Comparison of ENCODE assay signal across 8 mouse cellular contexts in the genomic region with DNA sequence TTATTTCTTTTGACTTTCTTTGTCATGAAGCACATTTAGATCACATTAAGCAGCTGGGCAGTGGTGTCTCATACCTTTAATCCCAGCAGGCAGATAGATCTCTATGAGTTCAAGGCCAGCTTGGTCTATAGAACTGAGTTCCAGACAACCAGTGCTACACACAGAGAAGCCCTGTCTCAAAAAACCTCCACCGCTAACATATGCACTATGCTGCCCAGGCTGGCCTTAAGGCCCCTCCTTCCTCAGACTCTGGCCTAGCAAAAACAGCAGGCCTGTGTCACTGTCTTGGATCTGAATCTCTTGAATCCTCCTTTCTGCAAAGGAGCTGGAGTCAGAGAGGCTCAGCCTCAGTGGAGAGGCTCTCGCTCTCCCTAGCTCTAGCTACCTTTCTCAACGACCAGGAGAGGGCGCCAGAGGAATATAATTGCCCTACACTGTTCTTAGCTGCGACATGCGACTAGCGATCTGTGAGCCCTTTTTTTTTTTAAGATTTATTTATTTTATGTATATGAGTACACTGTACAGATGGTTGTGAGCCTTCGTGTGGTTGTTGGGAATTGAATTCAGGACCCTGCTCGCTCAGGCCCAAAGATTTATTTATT. TPM values are rescaled to one million over a fixed set of nuclear protein-coding genes. Genes with fewer than 3 reads are reported as not detected.
DNase-seq lines count a peak whose midpoint lies in the region; ATAC-seq and TF ChIP-seq lines count a peak whose summit lies in the region.

No protein-coding gene starts in this region.

- H3K36me3 ChIP-seq in forebrain, embryonic 16.5 days (ENCODE audit: control insufficient read depth, insufficient read depth), result no peaks in the 10 kb centered on the region
- H3K36me3 ChIP-seq in intestine, embryonic 14.5 days (ENCODE audit: control insufficient read depth, insufficient read depth, low read length), result no peaks in the 10 kb centered on the region
- H3K36me3 ChIP-seq in midbrain, embryonic 11.5 days (ENCODE audit: control insufficient read depth, insufficient read depth, low read length), result no peaks in the 10 kb centered on the region
- H3K36me3 ChIP-seq in small intestine, adult 2 months (ENCODE audit: control insufficient read depth, insufficient read depth, low read length), result peaks cover 20% of the 10 kb centered on the region

- no peak overlapping the region for H3K9ac ChIP-seq in forebrain, embryonic 16.5 days (replicated peaks; ENCODE audit: low read depth, low read length)
- H3K9ac ChIP-seq in intestine, embryonic 14.5 days (ENCODE audit: low read length), result no peak overlapping the region
- no peak overlapping the region for H3K9ac ChIP-seq in midbrain, embryonic 11.5 days (ENCODE audit: low read length)

- H3K9me3 ChIP-seq in forebrain, embryonic 16.5 days (ENCODE audit: control insufficient read depth, low read length), result no peaks in the 10 kb centered on the region
- H3K9me3 ChIP-seq in intestine, embryonic 14.5 days (ENCODE audit: control insufficient read depth, low read length), result no peaks in the 10 kb centered on the region
- no peaks in the 10 kb centered on the region for H3K9me3 ChIP-seq in midbrain, embryonic 11.5 days (ENCODE audit: control insufficient read depth, low read length)

- TF ChIP-seq CTCF in cerebellum, adult 2 months (IDR thresholded peaks at IDR 0.05; ENCODE audit: borderline replicate concordance, insufficient read depth, low read depth, low read length), result peak; percentile 79
- peak; percentile 82; the same call in 1 of the 2 replicates for TF ChIP-seq CTCF in small intestine, adult 2 months (IDR thresholded peaks at IDR 0.05; ENCODE audit: extremely low read depth, insufficient read length, insufficient replicate concordance, low read depth, low read length)

- H3K4me1 ChIP-seq in cerebellum, adult 2 months (ENCODE audit: control insufficient read depth, insufficient read depth, low read length), result no peaks in the 10 kb centered on the region
- H3K4me1 ChIP-seq in forebrain, embryonic 16.5 days (replicated peaks; ENCODE audit: control insufficient read depth, insufficient read depth, low read length), result peaks cover 2% of the 10 kb centered on the region; the same call in 1 of the 2 replicates
- H3K4me1 ChIP-seq in intestine, embryonic 14.5 days (replicated peaks; ENCODE audit: control insufficient read depth, insufficient read depth, low read length), result 0 out of 2 replicates have a peak, but pooled peaks cover 4% of the 10 kb centered on the region
- no peaks in the 10 kb centered on the region for H3K4me1 ChIP-seq in midbrain, embryonic 11.5 days (ENCODE audit: control insufficient read depth, insufficient read depth, low read length)
- H3K4me1 ChIP-seq in small intestine, adult 2 months (ENCODE audit: control insufficient read depth, insufficient read depth, insufficient read length, low read length), result 0 out of 2 replicates have a peak, but pooled peaks cover 5% of the 10 kb centered on the region

- DNase-seq in gastrocnemius, adult 18-20 months (ENCODE audit: low spot score), result peak; percentile 80
- DNase-seq in gastrocnemius, postnatal 25 days, result no peak
- DNase-seq in cerebellum, adult 2 months, result peak; percentile 80 to 82
- DNase-seq in intestine, embryonic 14.5 days (ENCODE audit: low spot score), result peak; percentile 93
- peak; percentile 86 to 91 for DNase-seq in left cerebral cortex, postnatal 14 days (ENCODE audit: low spot score in 2 of 2)
- peak; percentile 94 for DNase-seq in midbrain, embryonic 11.5 days (ENCODE audit: low spot score, missing footprints)

- intact Hi-C loops in left cerebral cortex, postnatal 14 days (cut with DNase I), result loop anchor here (1.0 to 10.0 kb wide), 3 partner anchors 62 to 273 kb away; partner anchors contain the start of genes Ccdc114 and Emp3

- ATAC-seq in forebrain, embryonic 16.5 days, result peak; percentile 93
- peak; percentile 74 for ATAC-seq in intestine, embryonic 14.5 days (replicated peaks; ENCODE audit: low FRiP score, low TSS enrichment, low read depth)
- ATAC-seq in midbrain, embryonic 11.5 days (ENCODE audit: low FRiP score), result peak; percentile 86

- no peak overlapping the region for H3K4me2 ChIP-seq in forebrain, embryonic 16.5 days (ENCODE audit: low read length)
- H3K4me2 ChIP-seq in intestine, embryonic 14.5 days (ENCODE audit: low read length), result no peak overlapping the region
- H3K4me2 ChIP-seq in midbrain, embryonic 11.5 days, result no peak overlapping the region

- no peak overlapping the region for H3K27ac ChIP-seq in cerebellum, adult 2 months (ENCODE audit: insufficient read depth, low read length)
- no peak overlapping the region for H3K27ac ChIP-seq in forebrain, embryonic 16.5 days (ENCODE audit: low read length)
- H3K27ac ChIP-seq in intestine, embryonic 14.5 days (ENCODE audit: low read depth), result no peak overlapping the region
- no peak overlapping the region for H3K27ac ChIP-seq in midbrain, embryonic 11.5 days (ENCODE audit: low read depth, low read length)
- H3K27ac ChIP-seq in small intestine, adult 2 months (ENCODE audit: insufficient read depth, low read depth, low read length), result no peak overlapping the region

- 6% methylated on average over 9 of the region's 9 CpGs for WGBS in cerebellum, adult 2 months
- WGBS in forebrain, embryonic 16.5 days, result 6% methylated on average over 9 of the region's 9 CpGs
- 8% methylated on average over 9 of the region's 9 CpGs for WGBS in intestine, embryonic 14.5 days
- 7% methylated on average over 9 of the region's 9 CpGs for WGBS in midbrain, embryonic 11.5 days
- WGBS in small intestine, adult 2 months, result 10% methylated on average over 9 of the region's 9 CpGs

- no peaks in the 10 kb centered on the region for H3K27me3 ChIP-seq in cerebellum, adult 2 months (ENCODE audit: control insufficient read depth, insufficient read depth, low read length)
- no peaks in the 10 kb centered on the region for H3K27me3 ChIP-seq in forebrain, embryonic 16.5 days (replicated peaks; ENCODE audit: control insufficient read depth, insufficient read depth, low read length)
- H3K27me3 ChIP-seq in intestine, embryonic 14.5 days (replicated peaks; ENCODE audit: control insufficient read depth, insufficient read depth, low read length), result no peaks in the 10 kb centered on the region
- no peaks in the 10 kb centered on the region for H3K27me3 ChIP-seq in midbrain, embryonic 11.5 days (ENCODE audit: control insufficient read depth, insufficient read depth, low read length)
- no peaks in the 10 kb centered on the region for H3K27me3 ChIP-seq in small intestine, adult 2 months (ENCODE audit: control insufficient read depth, insufficient read depth, low read length)

- no peak for TF ChIP-seq POLR2A in cerebellum, adult 2 months (IDR thresholded peaks at IDR 0.05; ENCODE audit: borderline replicate concordance, insufficient read depth, low read length)
- no peak for TF ChIP-seq POLR2A in small intestine, adult 2 months (IDR thresholded peaks at IDR 0.05; ENCODE audit: low read depth, low read length)

- no peak overlapping the region for H3K4me3 ChIP-seq in cerebellum, adult 2 months (replicated peaks; ENCODE audit: insufficient read depth, low read depth, low read length)
- no peak overlapping the region for H3K4me3 ChIP-seq in forebrain, embryonic 16.5 days (replicated peaks; ENCODE audit: low read length)
- H3K4me3 ChIP-seq in intestine, embryonic 14.5 days (ENCODE audit: low read depth, low read length), result no peak overlapping the region
- no peak overlapping the region for H3K4me3 ChIP-seq in midbrain, embryonic 11.5 days (ENCODE audit: low read depth, low read length)
- H3K4me3 ChIP-seq in small intestine, adult 2 months (ENCODE audit: low read depth, low read length), result no peak overlapping the region

RNA-seq across cellular contexts. Expression of gene Spaca4, which starts 13.7 kb away (rescaled TPM):
- not detected for total RNA-seq in gastrocnemius, adult 18-20 months (2021)
- total RNA-seq in gastrocnemius, postnatal 25 days (2021), result not detected
- polyA plus RNA-seq in cerebellum, adult 2 months (2012; rRNA removed), result not detected in 2 replicates
- not detected in 2 replicates for polyA plus RNA-seq in forebrain, embryonic 16.5 days (2015; fragmentation: Nextera tagmentation; extraction: Ambion mirVana)
- 0.45 TPM in 1 of 2 replicates, not detected in the other for polyA plus RNA-seq in intestine, embryonic 14.5 days (2014; fragmentation: Nextera tagmentation; extraction: Ambion mirVana)
- not detected for total RNA-seq in left cerebral cortex, postnatal 14 days (2021)
- polyA plus RNA-seq in midbrain, embryonic 11.5 days (2014; fragmentation: Nextera tagmentation; extraction: Ambion mirVana), result not detected in 2 replicates
- polyA plus RNA-seq in small intestine, adult 2 months (2012; rRNA removed), result 0.20 and 0.38 TPM in 2 replicates

RNA-seq across cellular contexts. Expression of gene Fam83e, which starts 18.3 kb away (rescaled TPM):
- under 1 TPM in 1 of 2 experiments, not detected in 1; 0.18 TPM for total RNA-seq in gastrocnemius, adult 18-20 months (2021)
- total RNA-seq in gastrocnemius, postnatal 25 days (2021), result under 1 TPM; 0.13 to 0.29 TPM
- 0.25 and 0.31 TPM in 2 replicates for polyA plus RNA-seq in cerebellum, adult 2 months (2012; rRNA removed)
- 0.60 and 1.1 TPM in 2 replicates for polyA plus RNA-seq in forebrain, embryonic 16.5 days (2015; fragmentation: Nextera tagmentation; extraction: Ambion mirVana)
- 4.1 and 5.8 TPM in 2 replicates for polyA plus RNA-seq in intestine, embryonic 14.5 days (2014; fragmentation: Nextera tagmentation; extraction: Ambion mirVana)
- total RNA-seq in left cerebral cortex, postnatal 14 days (2021), result under 1 TPM; 0.24 to 0.34 TPM
- polyA plus RNA-seq in midbrain, embryonic 11.5 days (2014; fragmentation: Nextera tagmentation; extraction: Ambion mirVana), result 0.57 and 1.4 TPM in 2 replicates
- polyA plus RNA-seq in small intestine, adult 2 months (2012; rRNA removed), result 64.5 and 102 TPM in 2 replicates

RNA-seq across cellular contexts. Expression of gene Sphk2, which starts 21.5 kb away (rescaled TPM):
- total RNA-seq in gastrocnemius, adult 18-20 months (2021), result 10 to 100 TPM; 15.2 to 15.6 TPM
- 10 to 100 TPM in 1 of 2 experiments, 1 to 10 TPM in 1; 8.5 to 12.7 TPM for total RNA-seq in gastrocnemius, postnatal 25 days (2021)
- polyA plus RNA-seq in cerebellum, adult 2 months (2012; rRNA removed), result 27.7 and 29.3 TPM in 2 replicates
- polyA plus RNA-seq in forebrain, embryonic 16.5 days (2015; fragmentation: Nextera tagmentation; extraction: Ambion mirVana), result 29.9 and 31.1 TPM in 2 replicates
- polyA plus RNA-seq in intestine, embryonic 14.5 days (2014; fragmentation: Nextera tagmentation; extraction: Ambion mirVana), result 27.3 and 28.1 TPM in 2 replicates
- total RNA-seq in left cerebral cortex, postnatal 14 days (2021), result 10 to 100 TPM; 28.8 to 32.7 TPM
- 11.8 and 14.9 TPM in 2 replicates for polyA plus RNA-seq in midbrain, embryonic 11.5 days (2014; fragmentation: Nextera tagmentation; extraction: Ambion mirVana)
- 87.3 and 164 TPM in 2 replicates for polyA plus RNA-seq in small intestine, adult 2 months (2012; rRNA removed)

RNA-seq across cellular contexts. Expression of gene Rpl18, which starts 24.0 kb away (rescaled TPM):
- total RNA-seq in gastrocnemius, adult 18-20 months (2021), result 100 to 1,000 TPM; 442 to 461 TPM
- total RNA-seq in gastrocnemius, postnatal 25 days (2021), result 100 to 1,000 TPM; 433 to 449 TPM
- polyA plus RNA-seq in cerebellum, adult 2 months (2012; rRNA removed), result 350 and 359 TPM in 2 replicates
- 567 and 579 TPM in 2 replicates for polyA plus RNA-seq in forebrain, embryonic 16.5 days (2015; fragmentation: Nextera tagmentation; extraction: Ambion mirVana)
- polyA plus RNA-seq in intestine, embryonic 14.5 days (2014; fragmentation: Nextera tagmentation; extraction: Ambion mirVana), result 1,434 and 1,450 TPM in 2 replicates
- 100 to 1,000 TPM; 369 to 389 TPM for total RNA-seq in left cerebral cortex, postnatal 14 days (2021)
- 878 and 933 TPM in 2 replicates for polyA plus RNA-seq in midbrain, embryonic 11.5 days (2014; fragmentation: Nextera tagmentation; extraction: Ambion mirVana)
- polyA plus RNA-seq in small intestine, adult 2 months (2012; rRNA removed), result 820 and 1,370 TPM in 2 replicates

RNA-seq across cellular contexts. Expression of gene Dbp, which starts 34.4 kb away (rescaled TPM):
- total RNA-seq in gastrocnemius, adult 18-20 months (2021), result 10 to 100 TPM; 19.4 to 22.9 TPM
- 100 to 1,000 TPM in 1 of 2 experiments, 10 to 100 TPM in 1; 14.3 to 121 TPM for total RNA-seq in gastrocnemius, postnatal 25 days (2021)
- polyA plus RNA-seq in cerebellum, adult 2 months (2012; rRNA removed), result 222 and 239 TPM in 2 replicates
- 4.1 and 4.3 TPM in 2 replicates for polyA plus RNA-seq in forebrain, embryonic 16.5 days (2015; fragmentation: Nextera tagmentation; extraction: Ambion mirVana)
- polyA plus RNA-seq in intestine, embryonic 14.5 days (2014; fragmentation: Nextera tagmentation; extraction: Ambion mirVana), result 3.7 and 4.0 TPM in 2 replicates
- 10 to 100 TPM; 68.7 to 83.5 TPM for total RNA-seq in left cerebral cortex, postnatal 14 days (2021)
- 2.2 and 3.5 TPM in 2 replicates for polyA plus RNA-seq in midbrain, embryonic 11.5 days (2014; fragmentation: Nextera tagmentation; extraction: Ambion mirVana)
- 8.9 and 13.1 TPM in 2 replicates for polyA plus RNA-seq in small intestine, adult 2 months (2012; rRNA removed)
